Mouse (Mus musculus): ENCODE results near the gene Oscp1. TPM values are rescaled to one million over a fixed set of nuclear protein-coding genes. Genes with fewer than 3 reads are reported as not detected.

Gene Oscp1
- total and polyA plus RNA-seq, 2 experiments from 2014 or later: 20.2 to 46.6 TPM

- no peaks in the 10 kb centered on the region for H3K36me3 ChIP-seq (ENCODE audit: insufficient read depth, low read length)
- H3K4me2 ChIP-seq (ENCODE audit: low read depth, low read length): no peak overlapping the region
- peaks cover 18% of the 10 kb centered on the region; the same call in 1 of the 2 replicates for H3K4me1 ChIP-seq (ENCODE audit: insufficient read depth, low read length)
- H3K4me3 ChIP-seq (ENCODE audit: low read length): no peak overlapping the region
- no peaks in the 10 kb centered on the region for H3K9me3 ChIP-seq (ENCODE audit: low read length)
- 64% methylated on average over 8 of the region's 8 CpGs for WGBS
- no peaks in the 10 kb centered on the region for H3K27me3 ChIP-seq (ENCODE audit: insufficient read depth, low read length)
- DNase-seq (ENCODE audit: low spot score) (peak; percentile 78), ATAC-seq (no peak)
- no peak overlapping the region for H3K9ac ChIP-seq (replicated peaks; ENCODE audit: low read length)
- peak overlapping the region; percentile 48; the same call in 1 of the 2 replicates for H3K27ac ChIP-seq
- no peak for TF ChIP-seq CTCF (IDR thresholded peaks at IDR 0.05; ENCODE audit: low read depth)
These were observed 58.8 kb downstream of the Oscp1 start for GRCm38 (mm10) chr4:126117116-126117515.

GRCm38 (mm10) chr4:126118651-126119050, 60.3 kb downstream of the Oscp1 start:
- no peak overlapping the region for H3K9ac ChIP-seq (replicated peaks; ENCODE audit: low read length)
- 43% methylated on average over 4 of the region's 4 CpGs for WGBS

GRCm38 (mm10) chr4:126119051-126119450, 60.7 kb downstream of the Oscp1 start:
- H3K4me2 ChIP-seq (ENCODE audit: low read depth, low read length): no peak overlapping the region
- no peaks in the 10 kb centered on the region for H3K36me3 ChIP-seq (ENCODE audit: insufficient read depth, low read length)
- peak overlapping the region; percentile 60 for H3K27ac ChIP-seq
- no peak overlapping the region for H3K9ac ChIP-seq (replicated peaks; ENCODE audit: low read length)
- H3K9me3 ChIP-seq (ENCODE audit: low read length): no peaks in the 10 kb centered on the region
- peaks cover 13% of the 10 kb centered on the region; the same call in 1 of the 2 replicates for H3K4me1 ChIP-seq (ENCODE audit: insufficient read depth, low read length)
- H3K4me3 ChIP-seq (ENCODE audit: low read length): no peak overlapping the region
- DNase-seq (ENCODE audit: low spot score): no peak
- H3K27me3 ChIP-seq (ENCODE audit: insufficient read depth, low read length): no peaks in the 10 kb centered on the region
- TF ChIP-seq CTCF (IDR thresholded peaks at IDR 0.05; ENCODE audit: low read depth): no peak
- ATAC-seq: no peak
- WGBS: 75% methylated on average over 1 of the region's 1 CpGs

More at GRCm38 (mm10) chr4:126118651-126119050, 60.3 kb downstream of the Oscp1 start:
- H3K36me3 ChIP-seq (ENCODE audit: insufficient read depth, low read length): no peaks in the 10 kb centered on the region
- no peaks in the 10 kb centered on the region for H3K27me3 ChIP-seq (ENCODE audit: insufficient read depth, low read length)
- H3K4me2 ChIP-seq (ENCODE audit: low read depth, low read length): no peak overlapping the region
- peak overlapping the region; percentile 60; the same call in 1 of the 2 replicates for H3K27ac ChIP-seq
- H3K4me3 ChIP-seq (ENCODE audit: low read length): no peak overlapping the region
- peaks cover 13% of the 10 kb centered on the region; the same call in 1 of the 2 replicates for H3K4me1 ChIP-seq (ENCODE audit: insufficient read depth, low read length)
- DNase-seq (ENCODE audit: low spot score): peak; percentile 50
- H3K9me3 ChIP-seq (ENCODE audit: low read length): no peaks in the 10 kb centered on the region
- 0 out of 2 replicates have a peak, but pooled peaks have one; percentile 44 for ATAC-seq
- no peak for TF ChIP-seq CTCF (IDR thresholded peaks at IDR 0.05; ENCODE audit: low read depth)

GRCm38 (mm10) chr4:126120052-126120451, 61.7 kb downstream of the Oscp1 start:
- Histone ChIP-seq H3K9ac (replicated peaks; ENCODE audit: low read length) (no peak overlapping the region), H3K36me3 (ENCODE audit: insufficient read depth, low read length) (peaks cover 7% of the 10 kb centered on the region; the same call in 1 of the 2 replicates), H3K4me3 (ENCODE audit: low read length) (no peak overlapping the region), H3K27me3 (ENCODE audit: insufficient read depth, low read length) (no peaks in the 10 kb centered on the region), H3K27ac (no peak overlapping the region), H3K9me3 (ENCODE audit: low read length) (no peaks in the 10 kb centered on the region), H3K4me2 (ENCODE audit: low read depth, low read length) (no peak overlapping the region), H3K4me1 (ENCODE audit: insufficient read depth, low read length) (peaks cover 13% of the 10 kb centered on the region; the same call in 1 of the 2 replicates)
- WGBS: 72% methylated on average over 5 of the region's 5 CpGs
- no peak for ATAC-seq
- TF ChIP-seq CTCF (IDR thresholded peaks at IDR 0.05; ENCODE audit: low read depth): no peak
- DNase-seq (ENCODE audit: low spot score): no peak

- WGBS: 77% methylated on average over 2 of the region's 2 CpGs
- H3K27ac ChIP-seq: no peak overlapping the region
These were observed 62.1 kb downstream of the Oscp1 start for GRCm38 (mm10) chr4:126120506-126120905.

GRCm38 (mm10) chr4:126123309-126124040, 65.1 kb downstream of the Oscp1 start:
- Histone ChIP-seq H3K4me2 (ENCODE audit: low read depth, low read length) (no peak overlapping the region), H3K27me3 (ENCODE audit: insufficient read depth, low read length) (no peaks in the 10 kb centered on the region), H3K4me3 (ENCODE audit: low read length) (no peak overlapping the region), H3K27ac (peak overlapping the region; percentile 34), H3K4me1 (ENCODE audit: insufficient read depth, low read length) (peaks cover 3% of the 10 kb centered on the region; the same call in 1 of the 2 replicates), H3K9me3 (ENCODE audit: low read length) (no peaks in the 10 kb centered on the region), H3K9ac (replicated peaks; ENCODE audit: low read length) (no peak overlapping the region), H3K36me3 (ENCODE audit: insufficient read depth, low read length) (peaks cover 28% of the 10 kb centered on the region)
- 50% methylated on average over 10 of the region's 10 CpGs for WGBS
- no peak for DNase-seq (ENCODE audit: low spot score)
- no peak for TF ChIP-seq CTCF (IDR thresholded peaks at IDR 0.05; ENCODE audit: low read depth)
- ATAC-seq: no peak

More at GRCm38 (mm10) chr4:126120506-126120905, 62.1 kb downstream of the Oscp1 start:
- no peak overlapping the region for H3K9ac ChIP-seq (replicated peaks; ENCODE audit: low read length)
- peaks cover 12% of the 10 kb centered on the region for H3K36me3 ChIP-seq (ENCODE audit: insufficient read depth, low read length)
- H3K4me2 ChIP-seq (ENCODE audit: low read depth, low read length): no peak overlapping the region
- H3K4me1 ChIP-seq (ENCODE audit: insufficient read depth, low read length): peaks cover 13% of the 10 kb centered on the region; the same call in 1 of the 2 replicates
- no peak overlapping the region for H3K4me3 ChIP-seq (ENCODE audit: low read length)
- no peak for TF ChIP-seq CTCF (IDR thresholded peaks at IDR 0.05; ENCODE audit: low read depth)
- no peak for ATAC-seq
- DNase-seq (ENCODE audit: low spot score): no peak
- no peaks in the 10 kb centered on the region for H3K9me3 ChIP-seq (ENCODE audit: low read length)
- H3K27me3 ChIP-seq (ENCODE audit: insufficient read depth, low read length): no peaks in the 10 kb centered on the region

- no peak for TF ChIP-seq CTCF (IDR thresholded peaks at IDR 0.05; ENCODE audit: low read depth)
- Histone ChIP-seq H3K27ac (peak overlapping the region; percentile 71), H3K4me3 (ENCODE audit: low read length) (no peak overlapping the region), H3K4me1 (ENCODE audit: insufficient read depth, low read length) (peaks cover 15% of the 10 kb centered on the region; the same call in 1 of the 2 replicates), H3K9ac (replicated peaks; ENCODE audit: low read length) (no peak overlapping the region), H3K9me3 (ENCODE audit: low read length) (no peaks in the 10 kb centered on the region), H3K27me3 (ENCODE audit: insufficient read depth, low read length) (no peaks in the 10 kb centered on the region), H3K4me2 (ENCODE audit: low read depth, low read length) (no peak overlapping the region), H3K36me3 (ENCODE audit: insufficient read depth, low read length) (peaks cover 40% of the 10 kb centered on the region)
- WGBS: 72% methylated on average over 11 of the region's 11 CpGs
- no peak for DNase-seq (ENCODE audit: low spot score)
- ATAC-seq: no peak
These were observed 72.1 kb downstream of the Oscp1 start for GRCm38 (mm10) chr4:126130502-126130901.
